Mouse (Mus musculus) cortical plate, adult 2 months (tissue): ENCODE data around the gene Clock.

Experiments used
- CTCF ChIP-seq: fragments of 200-500 bp; IDR thresholded peaks from 2 replicates; pipeline ENCODE4 v1.5.1; 2011; ENCODE audit warnings: mild to moderate bottlenecking, control low read depth, low read length; ENCODE audit not compliant: insufficient read depth; ENCODE audit errors: extremely low read depth
- POLR2A ChIP-seq: fragments of 200-500 bp; IDR thresholded peaks from 2 replicates; pipeline ENCODE4 v1.6.1; 2011; ENCODE audit warnings: mild to moderate bottlenecking, low read length, control low read depth; ENCODE audit not compliant: insufficient read depth; ENCODE audit errors: extremely low read depth

DNA sequence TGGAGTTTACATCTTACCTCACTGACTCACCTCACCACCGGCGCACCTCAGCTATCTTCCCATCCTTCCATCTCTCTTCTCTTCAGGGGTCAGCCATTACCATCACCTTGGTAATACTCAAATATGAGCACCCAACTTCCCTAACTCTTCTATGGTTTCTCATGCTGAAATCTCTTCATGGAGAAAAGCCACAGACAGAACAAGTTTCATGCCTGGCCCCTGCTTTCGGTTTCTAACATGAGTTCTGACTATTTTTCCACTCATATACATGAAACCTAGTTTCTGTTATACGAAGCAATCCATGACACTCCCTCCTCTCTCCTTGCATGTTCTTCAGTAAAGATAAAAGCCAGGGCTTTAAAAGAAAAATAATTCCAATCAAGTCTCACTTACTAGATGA, 60.7 kb downstream of the Clock start:
- no peak for TF ChIP-seq CTCF
- TF ChIP-seq POLR2A, result no peak
